Mouse (Mus musculus): Measurements from ENCODE around the gene Hsd17b10. TPM values are rescaled to one million over a fixed set of nuclear protein-coding genes. Genes with fewer than 3 reads are reported as not detected.

The Hsd17b10 gene
- polyA plus RNA-seq (2017; shearing (Covaris generic)) = 104 TPM

DNA sequence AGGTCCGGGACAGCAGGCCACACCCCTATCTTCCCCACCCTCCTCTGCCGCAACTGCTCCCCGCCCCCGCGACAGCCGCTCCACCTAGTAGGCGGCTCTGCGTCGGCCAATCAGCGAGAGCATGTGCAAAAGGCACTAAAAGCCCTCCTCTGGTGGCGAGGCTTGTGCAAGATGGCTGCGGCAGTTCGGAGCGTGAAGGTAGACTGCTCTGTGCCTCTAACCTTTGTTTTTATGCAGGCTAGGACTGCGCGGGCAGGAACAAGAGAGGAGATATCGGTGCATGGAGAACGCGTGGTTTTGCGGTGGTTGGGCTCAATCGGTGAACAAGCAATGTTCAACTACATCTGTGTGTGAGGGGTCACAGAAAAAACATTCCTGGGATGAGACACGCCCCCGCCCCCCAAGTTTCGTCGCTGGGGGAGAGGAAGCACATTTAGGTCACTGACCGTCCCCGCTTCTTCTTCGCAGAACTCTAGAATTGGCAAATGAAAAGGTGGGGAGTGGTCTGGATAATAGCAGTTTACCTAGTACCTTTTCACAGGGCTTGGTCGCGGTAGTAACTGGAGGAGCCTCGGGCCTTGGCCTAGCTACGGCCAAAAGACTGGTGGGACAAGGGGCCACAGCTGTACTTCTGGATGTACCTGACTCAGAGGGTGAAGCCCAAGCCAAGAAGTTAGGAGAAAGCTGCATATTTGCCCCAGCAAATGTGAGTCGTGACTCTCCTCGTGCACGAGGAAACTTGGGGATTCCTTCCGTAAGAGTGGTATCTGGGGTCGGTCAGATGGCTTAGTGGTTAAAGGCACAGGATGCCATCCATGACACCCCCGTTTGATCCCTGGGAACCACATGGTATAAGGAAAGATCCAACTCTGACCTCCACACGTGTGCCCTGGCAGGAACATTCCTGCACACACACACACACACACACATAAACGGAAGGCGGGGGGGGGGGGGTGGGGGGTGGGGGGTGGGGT lies at the start of gene Hsd17b10:
Hsd17b10 (plus strand) TSS at position 109 of the 974 bp plus-strand sequence.

DNA sequence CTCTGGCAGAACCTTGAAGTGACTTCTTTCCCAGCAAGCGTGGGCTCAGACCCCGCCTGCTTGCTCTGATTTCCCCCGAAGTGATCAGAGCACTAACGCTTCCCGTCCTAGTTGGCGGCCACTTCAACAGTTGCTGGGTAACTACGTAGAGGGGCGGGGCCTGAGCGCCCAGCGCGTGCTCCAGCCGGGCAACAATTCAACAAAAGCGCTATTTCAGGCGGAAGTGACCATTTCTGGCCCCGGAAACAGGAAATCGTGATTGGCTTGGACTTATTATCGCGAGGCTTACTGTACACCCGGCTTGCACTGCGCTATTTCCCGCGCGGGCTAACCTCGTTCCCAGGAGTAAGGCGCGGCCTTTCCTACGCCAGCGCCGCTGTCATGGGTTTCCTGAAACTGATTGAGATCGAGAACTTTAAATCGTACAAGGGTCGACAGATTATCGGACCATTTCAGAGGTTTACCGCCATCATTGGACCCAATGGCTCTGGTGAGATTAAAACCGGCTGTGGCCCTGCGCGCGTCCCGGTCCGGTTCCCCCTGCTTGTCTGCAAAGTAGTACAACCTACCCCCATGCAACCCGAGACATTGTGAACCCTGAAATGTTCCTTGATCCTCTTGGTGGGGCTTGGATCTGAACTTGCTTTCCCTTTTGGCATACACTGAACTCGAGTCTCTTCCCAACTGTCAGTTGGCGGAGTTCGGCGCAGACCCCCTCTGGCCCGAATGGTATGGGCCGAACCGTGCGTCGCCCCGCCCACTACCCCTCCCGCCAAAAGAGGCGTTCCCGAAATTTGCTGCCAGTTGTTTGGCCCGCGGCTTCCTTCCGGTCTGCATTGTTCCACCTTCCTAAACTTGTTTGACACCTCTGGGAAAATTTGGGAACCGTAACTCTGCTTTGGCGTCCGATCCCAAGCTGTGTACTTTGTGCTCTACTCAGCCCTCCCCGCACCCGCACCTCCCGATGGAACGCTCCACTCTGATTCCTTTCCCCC lies 14.8 kb downstream of the Hsd17b10 start, which contains the start of the genes Ribc1 and Smc1a:
Ribc1 (minus strand) TSS at position 145 of the 995 bp plus-strand sequence.
Smc1a (plus strand) TSS at position 278 of the 995 bp plus-strand sequence.

Other genes starting within 250 kb of the Hsd17b10 start
- gene Huwe1, start 201.0 kb upstream of the Hsd17b10 start, polyA plus RNA-seq (2017; shearing (Covaris generic)) = 62.5 TPM
- 1.8 TPM for gene Ribc1, start 14.4 kb downstream of the Hsd17b10 start, polyA plus RNA-seq (2017; shearing (Covaris generic))
- gene Smc1a, start 14.6 kb downstream of the Hsd17b10 start, polyA plus RNA-seq (2017; shearing (Covaris generic)) = 98.2 TPM
- 0.05 TPM for gene Iqsec2, start 142.4 kb downstream of the Hsd17b10 start, polyA plus RNA-seq (2017; shearing (Covaris generic))
- 61.8 TPM for gene Kdm5c, start 231.2 kb downstream of the Hsd17b10 start, polyA plus RNA-seq (2017; shearing (Covaris generic))